Mouse (Mus musculus): ENCODE data around the gene Olfr1356.
"Not testable (repeated sequence)": the region's sequence is repeated elsewhere in the genome, so short reads cannot be mapped to it uniquely, and the experiment has no call there.

Olfr1356 gene

GRCm38 (mm10) chr10:78852066-78852465 lies at the start of gene Olfr1356:
TSS of gene Olfr1356 (minus strand) at chr10:78852166.
- DNase-seq (ENCODE audit: low read depth): no peak

GRCm38 (mm10) chr10:78875240-78875639 lies 23.3 kb upstream of the Olfr1356 start, which contains the start of gene Olfr1355:
TSS of gene Olfr1355 (plus strand) at chr10:78875540.
- DNase-seq (ENCODE audit: low read depth): no peak

- not testable (repeated sequence) for DNase-seq (ENCODE audit: low read depth)
Measured at GRCm38 (mm10) chr10:78840456-78840855, 11.5 kb downstream of the Olfr1356 start.

GRCm38 (mm10) chr10:78812358-78813060 lies 39.5 kb downstream of the Olfr1356 start:
- no peak for DNase-seq (ENCODE audit: low read depth)

GRCm38 (mm10) chr10:78801449-78801848 lies 50.5 kb downstream of the Olfr1356 start:
- DNase-seq (ENCODE audit: low read depth): no peak
